Mouse (Mus musculus): ENCODE results near the gene Reps1.

The Reps1 gene

DNA sequence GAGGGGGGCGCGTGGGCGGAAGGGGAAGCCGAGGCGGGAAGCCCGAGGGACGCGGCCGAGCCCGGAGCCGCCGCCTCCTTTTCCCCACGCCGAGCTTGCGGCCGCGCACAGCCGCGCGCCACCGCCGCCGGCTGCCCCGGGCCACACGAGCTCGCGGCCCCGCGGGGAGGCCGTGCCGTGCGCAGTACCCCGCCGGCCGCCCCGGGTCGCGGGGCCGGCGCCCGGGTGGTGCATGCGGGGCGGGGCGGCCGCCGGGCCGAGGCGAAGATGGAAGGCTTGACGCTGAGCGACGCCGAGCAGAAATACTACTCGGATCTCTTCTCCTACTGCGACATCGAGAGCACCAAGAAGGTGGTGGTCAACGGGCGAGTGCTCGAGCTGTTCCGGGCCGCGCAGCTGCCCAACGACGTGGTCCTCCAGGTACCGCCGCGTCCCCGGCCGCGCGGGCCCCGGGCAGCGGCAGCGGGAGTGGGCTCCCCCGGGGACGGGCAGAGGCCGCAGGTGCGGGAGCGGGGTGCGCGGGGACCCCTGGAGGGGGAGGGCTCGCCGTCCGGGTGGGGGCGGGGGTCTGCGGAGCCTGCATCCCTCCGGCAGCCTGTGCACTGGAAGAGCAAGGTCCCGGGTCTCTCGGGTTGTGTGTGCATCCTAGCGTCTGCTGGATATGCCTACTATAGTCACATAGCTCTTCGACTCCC, at the start of gene Reps1:
Gene Reps1, plus strand, starts transcription at position 166 of the 695 bp plus-strand sequence.
- DNase-seq (ENCODE audit: low spot score) = no peak

GRCm38 (mm10) chr10:18006756-18007155, 48.9 kb upstream of the Reps1 start:
- DNase-seq (ENCODE audit: low spot score) = no peak

GRCm38 (mm10) chr10:18007243-18007642, 48.4 kb upstream of the Reps1 start:
- DNase-seq (ENCODE audit: low spot score) = no peak

DNA sequence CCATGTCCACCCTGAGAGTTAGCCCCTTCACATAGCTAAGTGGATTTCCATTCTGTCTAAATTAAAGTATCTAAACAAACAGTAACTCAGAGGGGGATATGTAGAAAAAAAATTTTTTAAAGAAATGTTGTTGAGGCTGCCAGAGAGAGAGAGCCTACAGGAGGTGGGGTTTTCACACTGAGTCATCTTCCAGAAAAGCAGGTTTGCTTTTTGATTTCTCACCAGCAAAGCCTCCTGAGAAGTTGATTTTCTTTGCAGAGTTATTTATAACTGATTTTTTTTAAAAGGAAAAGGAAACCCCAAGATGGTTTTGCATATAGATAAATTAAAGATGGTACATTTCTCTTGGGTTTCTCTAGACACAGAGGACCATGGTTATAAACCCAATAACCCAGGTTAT, 47.5 kb upstream of the Reps1 start:
- no peak for DNase-seq (ENCODE audit: low spot score)

DNA sequence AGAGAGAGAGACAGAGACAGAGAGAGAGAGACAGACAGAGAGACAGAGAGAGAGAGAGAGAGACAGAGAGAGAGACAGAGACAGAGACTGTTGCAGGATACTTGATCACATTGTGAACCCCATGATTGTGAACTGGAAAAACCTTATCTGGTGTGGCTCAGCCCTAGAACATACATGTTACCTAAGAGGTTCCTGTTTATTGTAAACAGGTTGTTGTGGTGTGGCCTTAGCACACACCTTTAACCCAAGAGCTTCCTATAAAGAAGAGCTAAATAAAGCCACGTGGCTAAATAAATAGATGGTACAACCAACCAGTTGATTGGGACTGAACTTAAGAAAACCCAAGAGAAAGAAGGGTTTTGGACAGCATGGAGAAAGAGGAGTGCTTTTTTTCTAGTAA, 45.9 kb upstream of the Reps1 start:
- DNase-seq (ENCODE audit: low spot score) = no peak

DNA sequence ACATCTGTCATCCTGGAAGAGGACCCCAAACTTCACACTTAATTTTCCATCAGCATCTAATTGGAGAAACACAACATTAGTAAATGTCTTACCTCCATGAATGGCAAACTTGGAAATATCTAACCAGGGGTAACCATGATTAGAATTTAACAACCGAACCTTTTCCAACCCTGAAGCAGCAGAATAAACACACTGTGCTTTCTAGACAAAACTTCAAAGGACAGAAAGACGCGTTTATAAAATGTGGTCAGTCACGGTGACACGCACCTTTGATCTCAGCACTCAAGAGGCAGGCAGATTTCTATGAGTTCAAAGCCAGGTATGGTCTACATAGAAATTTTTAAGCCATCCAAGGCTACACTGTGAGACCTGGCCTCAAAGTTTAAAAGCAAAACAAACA, 43.9 kb upstream of the Reps1 start:
- no peak for DNase-seq (ENCODE audit: low spot score)

- no peak for DNase-seq (ENCODE audit: low spot score)
These were observed 35.2 kb upstream of the Reps1 start for GRCm38 (mm10) chr10:18020443-18020842.

DNA sequence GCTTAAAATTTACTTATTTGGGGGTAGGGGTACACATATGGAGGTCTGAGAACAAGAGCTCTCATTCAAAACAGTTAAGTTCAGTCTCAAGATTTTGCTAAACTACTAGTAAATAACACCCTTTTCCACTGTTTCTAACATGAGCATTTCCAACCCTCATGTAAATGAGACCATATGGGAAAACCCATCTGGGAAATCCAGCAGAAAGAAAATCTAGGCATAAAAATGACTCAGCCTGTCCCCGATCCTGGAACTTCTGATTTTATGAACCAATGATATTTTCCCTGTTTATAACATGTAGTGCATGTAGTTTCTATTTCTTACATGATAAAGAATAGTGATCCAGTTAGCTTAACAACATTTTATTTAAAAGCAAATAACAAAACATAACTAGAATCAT, 34.8 kb upstream of the Reps1 start:
- no peak for DNase-seq (ENCODE audit: low spot score)

GRCm38 (mm10) chr10:18021576-18022311, 33.9 kb upstream of the Reps1 start:
- DNase-seq (ENCODE audit: low spot score) = no peak

GRCm38 (mm10) chr10:18022312-18022711, 33.3 kb upstream of the Reps1 start:
- DNase-seq (ENCODE audit: low spot score) = peak; percentile 57

DNA sequence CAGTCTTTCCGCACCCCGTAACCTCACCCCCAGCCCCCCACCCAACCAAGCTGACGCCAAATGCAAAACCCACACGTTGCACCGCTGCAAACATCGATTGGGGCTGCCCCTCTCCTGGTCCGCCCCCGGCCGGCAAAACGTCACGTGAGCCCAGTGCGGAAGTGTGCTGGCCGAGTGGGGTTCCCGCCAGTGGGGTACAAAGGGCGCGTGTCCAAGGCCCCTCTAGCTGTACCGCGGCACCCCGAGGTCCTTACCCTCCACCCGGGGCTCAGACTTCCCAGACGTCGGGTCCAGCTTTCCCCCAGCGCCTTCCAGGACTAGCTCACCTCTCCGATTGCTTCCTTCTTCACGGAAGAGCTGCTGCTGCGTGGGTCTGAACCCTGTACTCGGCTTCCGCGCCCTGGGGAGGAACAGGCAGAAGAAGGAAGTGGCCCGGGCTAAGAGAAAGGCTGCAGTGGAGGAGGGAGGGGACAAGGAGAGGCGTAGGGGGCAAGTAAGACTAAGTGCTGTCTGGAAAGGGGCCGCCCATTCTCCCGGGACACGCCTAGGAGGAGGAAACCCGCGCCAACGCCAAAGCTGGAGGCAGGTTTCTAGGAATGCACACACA, 32.8 kb upstream of the Reps1 start, which contains the start of gene Abracl:
Gene Abracl, minus strand, starts transcription at position 548 of the 607 bp plus-strand sequence.
- DNase-seq (ENCODE audit: low spot score) = peak; percentile 64

- DNase-seq (ENCODE audit: low spot score) = no peak
These were observed 21.3 kb upstream of the Reps1 start for GRCm38 (mm10) chr10:18034408-18034807.

DNA sequence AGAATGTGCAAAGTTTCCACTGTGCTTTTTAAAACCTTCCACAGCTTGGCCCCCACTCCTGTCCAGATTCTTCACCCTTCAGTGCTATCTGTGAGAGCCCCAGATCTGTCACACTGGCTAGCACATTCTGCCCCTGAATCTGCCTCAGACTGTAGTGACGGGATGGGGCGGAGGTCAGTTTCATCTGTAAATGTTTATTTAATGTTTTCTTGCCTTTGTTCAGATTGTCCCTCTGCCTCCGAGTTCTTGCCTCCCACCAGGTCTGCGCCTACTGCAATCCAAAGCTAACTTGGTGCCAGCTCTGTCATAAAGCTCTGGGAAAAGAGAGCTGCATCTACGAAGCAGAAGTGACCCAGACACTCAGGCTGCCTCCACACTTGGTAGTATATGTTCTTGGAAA, 18.8 kb upstream of the Reps1 start:
- DNase-seq (ENCODE audit: low spot score) = no peak

- DNase-seq (ENCODE audit: low spot score) = no peak
These were observed 9.3 kb upstream of the Reps1 start for GRCm38 (mm10) chr10:18046380-18046779.

GRCm38 (mm10) chr10:18047380-18048146, 8.1 kb upstream of the Reps1 start:
- no peak for DNase-seq (ENCODE audit: low spot score)

GRCm38 (mm10) chr10:18055009-18055695, 509 bp upstream of the Reps1 start:
- DNase-seq (ENCODE audit: low spot score) = peak; percentile 71

DNA sequence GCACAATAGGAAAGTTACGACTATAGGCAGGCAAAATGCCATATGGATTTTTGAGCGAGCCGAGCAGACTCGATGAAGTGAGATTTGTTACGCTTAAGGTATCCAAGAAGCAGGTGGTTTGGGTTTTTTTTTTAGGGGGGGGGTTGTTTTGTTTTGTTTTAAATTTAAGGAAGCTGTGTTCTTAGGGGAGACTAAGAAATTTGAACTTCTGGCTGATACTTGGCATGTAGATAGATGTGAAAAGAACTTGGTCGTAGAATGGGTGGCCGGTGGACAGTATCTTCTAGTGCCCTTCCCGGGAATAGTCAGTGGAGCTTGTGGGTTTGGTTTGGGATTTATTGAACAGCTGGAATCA, 707 bp downstream of the Reps1 start:
- DNase-seq (ENCODE audit: low spot score) = no peak

GRCm38 (mm10) chr10:18058681-18059338, 3.1 kb downstream of the Reps1 start:
- DNase-seq (ENCODE audit: low spot score) = no peak

DNA sequence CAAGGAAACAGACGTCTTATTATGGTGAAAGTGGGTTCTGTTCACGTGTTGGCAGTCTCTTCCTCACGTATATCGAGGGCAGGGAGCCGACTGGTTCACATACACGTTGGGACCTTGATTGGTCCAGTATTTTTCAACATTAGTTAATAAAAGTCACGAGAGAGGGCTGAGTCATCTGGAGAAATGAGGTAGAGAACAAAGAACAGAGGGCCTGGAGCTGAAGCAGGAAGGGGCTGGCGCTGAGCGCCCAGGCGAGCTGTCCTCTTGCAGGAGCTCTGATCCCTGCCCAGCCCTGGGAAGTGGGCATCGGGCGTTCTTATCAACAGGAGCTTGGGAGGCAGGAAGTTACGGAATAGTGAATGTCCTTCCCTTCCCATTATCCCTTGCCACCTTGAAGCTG, 4.1 kb downstream of the Reps1 start:
- DNase-seq (ENCODE audit: low spot score) = no peak

DNA sequence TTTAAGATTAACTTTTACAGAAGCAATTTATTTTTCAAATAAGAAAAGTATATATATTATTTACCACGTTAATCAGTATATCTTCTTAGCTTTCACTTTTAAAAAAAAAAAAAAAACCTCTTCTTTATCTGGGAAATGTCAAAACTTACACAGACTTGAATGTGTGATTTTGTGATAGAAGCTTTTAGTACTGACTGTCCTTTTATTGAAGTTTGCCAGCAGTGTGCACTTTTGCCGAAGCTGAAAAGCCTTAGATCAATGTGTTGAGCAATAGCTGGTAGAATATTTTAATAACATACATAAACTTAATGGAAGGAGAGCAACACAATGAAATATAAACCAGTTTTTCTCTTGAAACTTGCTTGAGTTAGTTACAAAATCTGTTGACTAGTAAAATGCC, 5.1 kb downstream of the Reps1 start:
- DNase-seq (ENCODE audit: low spot score) = no peak

GRCm38 (mm10) chr10:18061533-18061932, 5.9 kb downstream of the Reps1 start:
- no peak for DNase-seq (ENCODE audit: low spot score)

Measured in ovary, postnatal 14 days (tissue).